Mouse (Mus musculus): ENCODE data around the gene Psmg3. TPM values are rescaled to one million over a fixed set of nuclear protein-coding genes. Genes with fewer than 3 reads are reported as not detected.

Psmg3 gene
- polyA plus RNA-seq, 1 experiment from 2014 or later, result 74.5 TPM

GRCm38 (mm10) chr5:139811677-139812397 is 14.8 kb downstream of the Psmg3 start:
- WGBS, result 81% methylated on average over 15 of the region's 15 CpGs
- H3K27me3 ChIP-seq (ENCODE audit: control insufficient read depth, insufficient read depth, low read length), result peaks cover 16% of the 10 kb centered on the region
- no peaks in the 10 kb centered on the region for H3K36me3 ChIP-seq (ENCODE audit: control insufficient read depth, insufficient read depth, low read length)
- no peak overlapping the region for H3K27ac ChIP-seq (ENCODE audit: low read depth, low read length)
- H3K4me3 ChIP-seq (ENCODE audit: low read depth, low read length), result no peak overlapping the region
- DNase-seq (ENCODE audit: low spot score) (no peak), ATAC-seq (ENCODE audit: low FRiP score) (no peak)
- H3K9me3 ChIP-seq (ENCODE audit: control insufficient read depth, low read length), result no peaks in the 10 kb centered on the region
- H3K4me1 ChIP-seq (replicated peaks; ENCODE audit: control insufficient read depth, insufficient read depth, low read length), result no peaks in the 10 kb centered on the region
- no peak overlapping the region for H3K9ac ChIP-seq (ENCODE audit: low read depth, low read length)
- H3K4me2 ChIP-seq (replicated peaks; ENCODE audit: low read depth, low read length), result no peak overlapping the region

DNA sequence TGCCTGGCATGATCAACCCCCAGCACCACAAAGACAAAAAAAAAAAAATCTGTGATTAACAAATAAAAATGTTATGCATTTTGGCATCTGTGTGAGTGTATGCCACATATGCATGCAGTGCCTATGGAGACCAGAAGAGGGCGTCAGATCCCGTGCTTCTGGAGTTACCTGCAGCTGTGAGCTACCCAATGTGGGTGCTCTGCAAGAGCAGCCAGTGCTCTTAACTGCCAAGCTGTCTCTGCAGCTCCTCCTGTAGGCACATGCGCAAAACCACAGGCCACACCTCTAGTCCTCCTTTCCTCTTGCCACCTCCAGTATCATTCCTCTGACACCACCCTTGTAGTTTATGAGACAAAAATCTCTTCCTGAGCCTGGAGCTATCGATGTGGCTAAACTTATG is 17.3 kb downstream of the Psmg3 start:
- no peak for ATAC-seq (ENCODE audit: low FRiP score)
- Histone ChIP-seq H3K27me3 (ENCODE audit: control insufficient read depth, insufficient read depth, low read length) (peaks cover 16% of the 10 kb centered on the region), H3K9ac (ENCODE audit: low read depth, low read length) (no peak overlapping the region), H3K4me3 (ENCODE audit: low read depth, low read length) (no peak overlapping the region), H3K4me2 (replicated peaks; ENCODE audit: low read depth, low read length) (no peak overlapping the region), H3K36me3 (ENCODE audit: control insufficient read depth, insufficient read depth, low read length) (no peaks in the 10 kb centered on the region), H3K4me1 (replicated peaks; ENCODE audit: control insufficient read depth, insufficient read depth, low read length) (no peaks in the 10 kb centered on the region), H3K27ac (ENCODE audit: low read depth, low read length) (no peak overlapping the region), H3K9me3 (ENCODE audit: control insufficient read depth, low read length) (no peaks in the 10 kb centered on the region)
- DNase-seq (ENCODE audit: low spot score), result no peak
- 58% methylated on average over 4 of the region's 4 CpGs for WGBS

GRCm38 (mm10) chr5:139805924-139806323 is 20.8 kb downstream of the Psmg3 start:
- Histone ChIP-seq H3K4me1 (replicated peaks; ENCODE audit: control insufficient read depth, insufficient read depth, low read length) (no peaks in the 10 kb centered on the region; the same call in 1 of the 2 replicates), H3K9ac (ENCODE audit: low read depth, low read length) (no peak overlapping the region), H3K4me3 (ENCODE audit: low read depth, low read length) (no peak overlapping the region), H3K36me3 (ENCODE audit: control insufficient read depth, insufficient read depth, low read length) (no peaks in the 10 kb centered on the region), H3K4me2 (replicated peaks; ENCODE audit: low read depth, low read length) (no peak overlapping the region), H3K9me3 (ENCODE audit: control insufficient read depth, low read length) (no peaks in the 10 kb centered on the region), H3K27ac (ENCODE audit: low read depth, low read length) (no peak overlapping the region), H3K27me3 (ENCODE audit: control insufficient read depth, insufficient read depth, low read length) (no peaks in the 10 kb centered on the region)
- DNase-seq (ENCODE audit: low spot score) (no peak), ATAC-seq (ENCODE audit: low FRiP score) (no peak)
- 89% methylated on average over 8 of the region's 8 CpGs for WGBS

GRCm38 (mm10) chr5:139804573-139805111 is 22.0 kb downstream of the Psmg3 start:
- Histone ChIP-seq H3K36me3 (ENCODE audit: control insufficient read depth, insufficient read depth, low read length) (0 out of 2 replicates have a peak, but pooled peaks cover 3% of the 10 kb centered on the region), H3K4me3 (ENCODE audit: low read depth, low read length) (no peak overlapping the region), H3K9ac (ENCODE audit: low read depth, low read length) (no peak overlapping the region), H3K4me2 (replicated peaks; ENCODE audit: low read depth, low read length) (no peak overlapping the region), H3K27me3 (ENCODE audit: control insufficient read depth, insufficient read depth, low read length) (no peaks in the 10 kb centered on the region), H3K4me1 (replicated peaks; ENCODE audit: control insufficient read depth, insufficient read depth, low read length) (no peaks in the 10 kb centered on the region; the same call in 1 of the 2 replicates), H3K27ac (ENCODE audit: low read depth, low read length) (peak overlapping the region; percentile 49; the same call in 1 of the 2 replicates), H3K9me3 (ENCODE audit: control insufficient read depth, low read length) (no peaks in the 10 kb centered on the region)
- 90% methylated on average over 11 of the region's 11 CpGs for WGBS
- ATAC-seq (ENCODE audit: low FRiP score) (no peak), DNase-seq (ENCODE audit: low spot score) (no peak)

- H3K4me3 ChIP-seq (ENCODE audit: low read depth, low read length), result no peak overlapping the region
- H3K9me3 ChIP-seq (ENCODE audit: control insufficient read depth, low read length), result no peaks in the 10 kb centered on the region
- peak; percentile 26 for DNase-seq (ENCODE audit: low spot score)
- 7% methylated on average over 6 of the region's 6 CpGs for WGBS
- H3K4me1 ChIP-seq (replicated peaks; ENCODE audit: control insufficient read depth, insufficient read depth, low read length), result no peaks in the 10 kb centered on the region; the same call in 1 of the 2 replicates
- ATAC-seq (ENCODE audit: low FRiP score), result peak; percentile 50
- 0 out of 2 replicates have a peak, but pooled peaks cover 3% of the 10 kb centered on the region for H3K36me3 ChIP-seq (ENCODE audit: control insufficient read depth, insufficient read depth, low read length)
- no peaks in the 10 kb centered on the region for H3K27me3 ChIP-seq (ENCODE audit: control insufficient read depth, insufficient read depth, low read length)
- H3K4me2 ChIP-seq (replicated peaks; ENCODE audit: low read depth, low read length), result no peak overlapping the region
- H3K27ac ChIP-seq (ENCODE audit: low read depth, low read length), result peak overlapping the region; percentile 49; the same call in 1 of the 2 replicates
- H3K9ac ChIP-seq (ENCODE audit: low read depth, low read length), result no peak overlapping the region
Measured at GRCm38 (mm10) chr5:139804107-139804551, 22.6 kb downstream of the Psmg3 start.

GRCm38 (mm10) chr5:139803601-139804102 is 23.0 kb downstream of the Psmg3 start:
- Histone ChIP-seq H3K4me1 (replicated peaks; ENCODE audit: control insufficient read depth, insufficient read depth, low read length) (no peaks in the 10 kb centered on the region; the same call in 1 of the 2 replicates), H3K27ac (ENCODE audit: low read depth, low read length) (peak overlapping the region; percentile 42; the same call in 1 of the 2 replicates), H3K27me3 (ENCODE audit: control insufficient read depth, insufficient read depth, low read length) (no peaks in the 10 kb centered on the region), H3K9ac (ENCODE audit: low read depth, low read length) (no peak overlapping the region), H3K9me3 (ENCODE audit: control insufficient read depth, low read length) (no peaks in the 10 kb centered on the region), H3K4me3 (ENCODE audit: low read depth, low read length) (no peak overlapping the region), H3K4me2 (replicated peaks; ENCODE audit: low read depth, low read length) (no peak overlapping the region), H3K36me3 (ENCODE audit: control insufficient read depth, insufficient read depth, low read length) (0 out of 2 replicates have a peak, but pooled peaks cover 3% of the 10 kb centered on the region)
- ATAC-seq (ENCODE audit: low FRiP score) (peak; percentile 75), DNase-seq (ENCODE audit: low spot score) (peak; percentile 73)
- 9% methylated on average over 12 of the region's 12 CpGs for WGBS

DNA sequence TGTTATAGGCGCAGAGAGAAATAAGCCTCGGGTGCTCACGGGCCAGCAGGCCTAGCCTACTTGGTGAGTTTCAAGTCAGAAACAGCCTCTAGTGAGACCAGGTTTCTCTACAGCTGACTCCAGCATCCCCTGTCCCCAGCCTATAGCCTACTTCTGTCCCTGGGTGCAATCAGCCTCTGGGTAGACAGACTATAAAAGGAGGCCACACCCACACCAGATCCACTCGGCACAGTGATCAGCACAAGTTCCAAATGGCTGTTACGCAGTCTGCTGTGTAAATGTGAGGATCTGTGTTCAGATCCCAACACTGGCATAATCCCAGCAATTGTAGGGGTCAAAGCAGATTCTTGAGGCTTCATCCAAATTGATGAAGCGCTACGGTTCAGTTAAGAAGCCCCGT is 23.5 kb downstream of the Psmg3 start:
- no peak for ATAC-seq (ENCODE audit: low FRiP score)
- Histone ChIP-seq H3K4me1 (replicated peaks; ENCODE audit: control insufficient read depth, insufficient read depth, low read length) (peaks cover under 1% of the 10 kb centered on the region), H3K36me3 (ENCODE audit: control insufficient read depth, insufficient read depth, low read length) (0 out of 2 replicates have a peak, but pooled peaks cover 3% of the 10 kb centered on the region), H3K4me2 (replicated peaks; ENCODE audit: low read depth, low read length) (no peak overlapping the region), H3K9ac (ENCODE audit: low read depth, low read length) (no peak overlapping the region), H3K27me3 (ENCODE audit: control insufficient read depth, insufficient read depth, low read length) (no peaks in the 10 kb centered on the region), H3K9me3 (ENCODE audit: control insufficient read depth, low read length) (no peaks in the 10 kb centered on the region), H3K4me3 (ENCODE audit: low read depth, low read length) (no peak overlapping the region), H3K27ac (ENCODE audit: low read depth, low read length) (no peak overlapping the region)
- no peak for DNase-seq (ENCODE audit: low spot score)
- WGBS, result 87% methylated on average over 8 of the region's 8 CpGs

DNA sequence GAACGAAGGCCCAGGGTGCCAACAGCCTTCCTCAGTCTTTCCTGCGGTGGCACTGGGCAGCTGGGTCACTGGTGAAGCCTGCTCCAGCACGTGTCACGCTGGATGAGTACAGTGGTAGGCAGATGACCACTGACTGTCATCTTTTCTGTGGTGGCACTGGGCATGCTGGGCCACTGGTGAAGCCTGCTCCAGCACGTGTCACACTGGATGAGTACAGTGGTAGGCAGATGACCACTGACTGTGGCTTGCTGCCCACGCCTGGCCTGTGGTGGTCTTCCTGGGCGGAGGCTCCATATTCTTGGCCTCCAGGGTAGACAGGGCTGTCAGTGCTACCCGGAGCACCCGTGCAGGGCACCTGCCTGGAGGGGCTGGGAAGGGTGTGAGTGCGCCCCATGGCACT is 24.8 kb downstream of the Psmg3 start:
- H3K9ac ChIP-seq (ENCODE audit: low read depth, low read length), result no peak overlapping the region
- no peaks in the 10 kb centered on the region for H3K27me3 ChIP-seq (ENCODE audit: control insufficient read depth, insufficient read depth, low read length)
- H3K4me1 ChIP-seq (replicated peaks; ENCODE audit: control insufficient read depth, insufficient read depth, low read length), result peaks cover 12% of the 10 kb centered on the region
- H3K36me3 ChIP-seq (ENCODE audit: control insufficient read depth, insufficient read depth, low read length), result 0 out of 2 replicates have a peak, but pooled peaks cover 3% of the 10 kb centered on the region
- no peak overlapping the region for H3K4me3 ChIP-seq (ENCODE audit: low read depth, low read length)
- H3K27ac ChIP-seq (ENCODE audit: low read depth, low read length), result no peak overlapping the region
- H3K9me3 ChIP-seq (ENCODE audit: control insufficient read depth, low read length), result no peaks in the 10 kb centered on the region
- DNase-seq (ENCODE audit: low spot score) (no peak), ATAC-seq (ENCODE audit: low FRiP score) (no peak)
- H3K4me2 ChIP-seq (replicated peaks; ENCODE audit: low read depth, low read length), result no peak overlapping the region
- 87% methylated on average over 10 of the region's 10 CpGs for WGBS

Measured in hindbrain, embryonic 11.5 days (tissue).